Mouse (Mus musculus): Measurements from ENCODE around the gene Fam25c. TPM values are rescaled to one million over a fixed set of nuclear protein-coding genes. Genes with fewer than 3 reads are reported as not detected.
"Not testable (repeated sequence)": the region's sequence is repeated elsewhere in the genome, so short reads cannot be mapped to it uniquely, and the experiment has no call there.

The Fam25c gene
- total RNA-seq, 1 experiment from 2014 or later: not detected

GRCm38 (mm10) chr14:34365147-34365507 lies 9.9 kb upstream of the Fam25c start:
- no peak for ATAC-seq (ENCODE audit: extremely low read depth, insufficient number of reproducible peaks, low FRiP score, poor library complexity, severe bottlenecking)

- not testable (repeated sequence) for ATAC-seq (ENCODE audit: extremely low read depth, insufficient number of reproducible peaks, low FRiP score, poor library complexity, severe bottlenecking)
Observed at GRCm38 (mm10) chr14:34364254-34365146, 9.3 kb upstream of the Fam25c start.

- no peak for ATAC-seq (ENCODE audit: extremely low read depth, insufficient number of reproducible peaks, low FRiP score, poor library complexity, severe bottlenecking)
Observed at GRCm38 (mm10) chr14:34363490-34364253, 8.4 kb upstream of the Fam25c start.

GRCm38 (mm10) chr14:34362726-34363445 lies 7.7 kb upstream of the Fam25c start:
- ATAC-seq (ENCODE audit: extremely low read depth, insufficient number of reproducible peaks, low FRiP score, poor library complexity, severe bottlenecking): no peak

DNA sequence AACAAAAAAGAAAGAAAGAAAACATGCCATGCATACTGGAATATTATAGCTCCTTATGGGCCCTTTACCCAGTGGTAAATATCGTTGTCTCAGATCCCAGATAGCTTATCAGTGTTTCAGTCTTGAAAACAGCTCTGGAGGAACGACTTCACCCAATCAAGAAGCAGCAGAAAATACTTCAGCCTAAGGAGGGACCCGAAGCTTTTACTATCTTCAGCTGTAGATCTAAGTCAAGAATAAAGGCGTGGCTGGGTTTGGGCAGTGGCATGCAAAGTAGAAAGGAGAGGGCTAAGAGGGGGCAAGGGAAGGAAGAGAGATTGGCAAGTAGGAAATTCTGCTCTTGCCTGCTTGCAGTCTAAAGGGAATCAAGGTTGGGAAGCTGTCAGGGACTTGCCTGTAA lies 6.9 kb upstream of the Fam25c start:
- ATAC-seq (ENCODE audit: extremely low read depth, insufficient number of reproducible peaks, low FRiP score, poor library complexity, severe bottlenecking): no peak

DNA sequence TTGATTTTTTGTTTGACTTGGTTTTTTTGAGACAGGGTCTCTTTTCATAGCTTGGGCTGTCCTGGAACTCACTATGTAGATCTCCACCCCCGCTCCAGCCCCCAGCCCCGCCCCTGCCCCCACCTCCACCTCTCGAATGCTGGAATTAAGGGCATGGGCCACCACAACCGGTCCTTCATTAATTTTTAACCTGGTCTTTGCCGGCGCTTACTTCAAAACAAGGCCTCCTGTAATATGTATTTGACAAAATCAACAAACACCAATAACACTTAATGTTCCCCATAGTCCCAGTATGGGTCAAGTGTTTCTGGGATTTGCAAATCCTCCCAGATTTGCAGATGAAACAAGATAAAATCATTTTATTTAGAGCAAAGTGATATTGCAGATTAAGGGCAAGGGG lies 5.0 kb upstream of the Fam25c start:
- ATAC-seq (ENCODE audit: extremely low read depth, insufficient number of reproducible peaks, low FRiP score, poor library complexity, severe bottlenecking): no peak

DNA sequence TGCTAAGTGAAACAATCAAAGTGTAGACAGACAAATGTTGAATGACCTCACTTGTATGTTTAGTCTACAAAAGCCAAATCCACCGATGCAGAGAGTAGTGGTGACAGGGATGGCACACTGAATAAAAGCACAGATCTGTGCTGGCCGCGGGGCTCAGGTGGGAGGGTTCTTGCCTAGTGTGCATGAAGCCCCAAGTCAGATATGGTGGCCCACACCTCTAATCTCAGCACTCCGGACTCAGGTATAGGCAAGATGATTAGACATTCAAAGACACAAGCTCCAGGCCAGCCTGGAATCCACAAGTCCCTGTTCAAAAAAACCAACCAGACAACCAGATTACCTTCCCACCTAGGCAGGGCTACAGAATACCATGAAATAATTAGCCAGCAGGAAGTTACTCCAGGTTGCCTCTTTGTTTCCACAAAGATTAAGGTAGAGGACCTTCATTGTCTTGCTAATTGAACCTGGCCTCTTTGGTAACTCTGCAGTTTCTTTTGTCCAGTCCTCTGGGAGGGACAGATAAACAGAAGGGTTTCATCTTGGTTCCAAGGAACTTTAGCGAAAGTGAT lies 4.5 kb upstream of the Fam25c start:
- no peak for ATAC-seq (ENCODE audit: extremely low read depth, insufficient number of reproducible peaks, low FRiP score, poor library complexity, severe bottlenecking)

GRCm38 (mm10) chr14:34357671-34358455 lies 2.6 kb upstream of the Fam25c start:
- ATAC-seq (ENCODE audit: extremely low read depth, insufficient number of reproducible peaks, low FRiP score, poor library complexity, severe bottlenecking): no peak

DNA sequence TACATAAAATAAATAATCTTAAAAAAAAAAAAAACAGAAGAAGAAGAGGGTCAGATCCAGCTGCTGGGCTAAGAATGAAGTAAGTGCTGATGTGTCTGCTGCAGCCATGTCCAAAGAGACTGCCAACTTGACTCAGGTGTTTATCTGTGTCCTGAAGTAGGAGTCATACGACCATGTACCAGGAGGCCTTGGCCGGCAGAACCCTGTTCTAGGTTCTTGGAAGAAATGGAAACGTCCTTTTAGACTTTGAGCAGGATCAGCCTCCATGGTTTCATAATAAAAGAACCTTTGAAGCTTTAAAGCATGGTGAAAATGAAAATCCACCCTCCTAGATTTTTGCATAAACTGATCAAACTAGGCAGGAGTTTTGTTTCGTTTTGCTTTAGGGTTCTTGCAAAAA lies 777 bp downstream of the Fam25c start:
- ATAC-seq (ENCODE audit: extremely low read depth, insufficient number of reproducible peaks, low FRiP score, poor library complexity, severe bottlenecking): no peak

GRCm38 (mm10) chr14:34353326-34353725 lies 1.9 kb downstream of the Fam25c start:
- no peak for ATAC-seq (ENCODE audit: extremely low read depth, insufficient number of reproducible peaks, low FRiP score, poor library complexity, severe bottlenecking)

DNA sequence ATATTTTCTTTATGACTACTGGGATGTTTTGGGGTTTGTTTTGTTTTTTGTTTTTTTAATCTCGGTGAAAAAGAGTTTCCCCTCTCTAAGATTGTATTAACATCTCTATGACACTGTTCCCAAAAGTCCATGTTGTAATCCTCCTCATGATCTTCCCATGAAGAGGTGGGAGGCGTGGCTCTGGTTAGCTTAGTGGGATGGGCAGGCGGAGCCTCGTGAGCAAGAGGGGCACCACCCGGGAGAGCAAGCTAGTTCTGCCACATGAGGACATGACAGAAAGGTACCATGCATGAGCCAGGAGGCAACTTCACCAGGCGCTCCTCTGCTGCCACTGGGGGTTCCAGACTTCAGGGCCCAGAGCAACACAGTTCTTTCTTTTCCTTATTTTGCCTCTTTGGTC lies 2.7 kb downstream of the Fam25c start:
- no peak for ATAC-seq (ENCODE audit: extremely low read depth, insufficient number of reproducible peaks, low FRiP score, poor library complexity, severe bottlenecking)

- no peak for ATAC-seq (ENCODE audit: extremely low read depth, insufficient number of reproducible peaks, low FRiP score, poor library complexity, severe bottlenecking)
Observed at GRCm38 (mm10) chr14:34351660-34352059, 3.6 kb downstream of the Fam25c start.

DNA sequence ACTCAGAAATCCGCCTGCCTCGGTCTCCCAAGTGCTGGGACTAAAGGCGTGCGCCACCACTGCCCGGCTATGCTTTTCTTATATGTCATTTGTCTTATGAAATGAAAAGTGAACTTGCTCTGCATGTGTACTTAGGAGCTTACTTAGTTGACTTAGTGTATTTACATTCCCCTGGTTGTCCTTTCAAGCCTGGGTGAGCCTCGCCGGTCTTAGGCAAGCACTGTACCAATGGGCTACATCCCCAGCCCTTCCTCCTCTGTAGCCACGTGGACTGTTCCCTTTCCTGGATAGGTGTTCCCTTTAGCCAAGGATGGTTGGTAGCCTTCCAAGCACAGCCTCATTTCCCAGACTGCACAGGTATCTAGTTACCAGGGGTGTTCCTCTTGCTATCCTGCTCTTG lies 6.2 kb downstream of the Fam25c start:
- no peak for ATAC-seq (ENCODE audit: extremely low read depth, insufficient number of reproducible peaks, low FRiP score, poor library complexity, severe bottlenecking)

- no peak for ATAC-seq (ENCODE audit: extremely low read depth, insufficient number of reproducible peaks, low FRiP score, poor library complexity, severe bottlenecking)
Observed at GRCm38 (mm10) chr14:34348301-34348700, 6.9 kb downstream of the Fam25c start.

- no peak for ATAC-seq (ENCODE audit: extremely low read depth, insufficient number of reproducible peaks, low FRiP score, poor library complexity, severe bottlenecking)
Observed at GRCm38 (mm10) chr14:34347084-34347483, 8.1 kb downstream of the Fam25c start.

DNA sequence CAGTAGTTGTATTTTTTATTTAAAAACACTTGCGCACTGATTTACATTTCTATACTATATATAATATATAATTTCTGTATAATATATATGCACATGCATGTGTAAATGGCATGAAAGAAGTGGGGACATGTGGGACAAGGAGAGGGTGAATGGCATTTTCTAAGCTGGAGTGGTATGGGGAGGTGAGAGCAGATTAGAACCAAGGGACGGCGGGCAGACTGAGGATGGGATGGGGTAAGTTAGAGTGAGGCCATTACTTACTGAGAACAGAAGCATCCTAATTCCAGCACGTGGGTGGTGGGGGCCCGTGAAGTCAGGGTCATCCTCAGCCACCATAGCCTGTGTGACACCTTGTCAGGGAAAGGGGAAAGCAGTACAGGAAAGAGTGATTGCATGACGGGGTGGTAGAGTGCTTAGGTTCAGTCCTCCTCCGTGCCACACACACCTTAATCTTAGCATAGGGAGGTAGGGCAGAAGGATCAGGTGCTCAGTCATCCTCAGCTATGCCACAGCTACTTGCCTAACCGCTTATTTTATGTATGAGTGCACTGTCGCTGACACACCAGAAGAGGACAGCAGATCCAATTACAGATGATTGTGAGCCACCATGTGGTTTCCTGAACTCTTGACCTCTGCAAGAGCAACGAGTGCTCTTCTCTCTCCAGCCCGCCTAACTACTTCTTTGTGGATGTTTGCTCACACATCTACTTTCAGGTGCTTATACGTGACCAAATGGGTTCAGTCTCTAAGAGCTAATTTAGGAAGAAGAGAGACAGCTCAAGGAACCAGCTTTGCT lies 9.3 kb downstream of the Fam25c start:
- ATAC-seq (ENCODE audit: extremely low read depth, insufficient number of reproducible peaks, low FRiP score, poor library complexity, severe bottlenecking): no peak

DNA sequence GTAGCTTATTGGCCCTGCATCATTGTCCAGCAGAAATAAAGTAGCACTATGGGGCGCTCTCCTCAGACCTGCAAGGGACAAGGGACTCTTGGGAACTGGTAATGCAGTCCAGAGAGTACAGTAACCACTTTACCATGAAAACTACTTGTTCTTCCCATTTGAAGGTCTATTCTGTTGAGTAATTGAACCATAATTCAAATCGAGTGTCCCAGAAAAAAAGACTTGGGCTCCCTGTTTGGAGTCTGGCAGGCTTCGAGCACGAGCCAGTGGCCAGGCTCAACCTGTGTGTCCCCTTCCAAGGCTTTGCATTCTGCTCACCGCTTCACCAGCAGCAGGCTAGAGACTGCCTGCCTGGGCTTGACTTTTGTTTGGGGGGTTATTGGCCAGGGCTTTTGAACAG lies 10.9 kb downstream of the Fam25c start:
- no peak for ATAC-seq (ENCODE audit: extremely low read depth, insufficient number of reproducible peaks, low FRiP score, poor library complexity, severe bottlenecking)

DNA sequence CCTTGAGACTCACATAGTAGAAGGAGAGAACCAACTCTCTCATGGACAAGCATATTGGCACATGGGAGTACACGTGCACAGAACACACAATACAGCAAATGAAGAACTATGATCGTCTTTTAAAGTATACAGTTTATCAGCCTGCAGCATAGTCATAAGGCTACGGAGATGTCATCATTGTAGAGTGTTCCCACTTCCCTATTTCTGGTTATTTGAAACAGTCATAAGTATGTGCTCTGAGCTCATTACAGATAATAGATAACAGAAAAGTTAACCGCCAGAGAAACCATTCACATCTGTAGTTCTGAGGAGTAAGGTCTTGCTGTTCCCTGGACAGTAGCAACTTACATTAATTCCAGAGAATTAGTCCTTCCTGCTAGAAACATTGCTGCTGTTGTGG lies 12.2 kb downstream of the Fam25c start:
- no peak for ATAC-seq (ENCODE audit: extremely low read depth, insufficient number of reproducible peaks, low FRiP score, poor library complexity, severe bottlenecking)
